Mouse (Mus musculus) heart, postnatal 0 days (tissue): Measurements from ENCODE around the gene Ampd2.

ENCODE experiments used
- CTCF ChIP-seq: IDR thresholded peaks from 2 replicates; pipeline ENCODE4 v1.5.1; 2016; ENCODE audit warnings: antibody characterized with exemption, control low read depth, low read depth
- EP300 ChIP-seq: IDR thresholded peaks from 2 replicates; pipeline ENCODE4 v1.6.1; 2016; ENCODE audit warnings: antibody characterized with exemption, low read depth

- TF ChIP-seq CTCF: no peak
- no peak for TF ChIP-seq EP300
These were observed 31.0 kb upstream of the Ampd2 start for GRCm38 (mm10) chr3:108117465-108117864.
